Mouse (Mus musculus): ENCODE measurements at regions not wholly inside any gene's neighbourhood (a gene's known extent, or its start where the extent isn't known, plus 50 kb on each side); places are given as distances from the start of the nearest gene placed in this dataset.

DNA sequence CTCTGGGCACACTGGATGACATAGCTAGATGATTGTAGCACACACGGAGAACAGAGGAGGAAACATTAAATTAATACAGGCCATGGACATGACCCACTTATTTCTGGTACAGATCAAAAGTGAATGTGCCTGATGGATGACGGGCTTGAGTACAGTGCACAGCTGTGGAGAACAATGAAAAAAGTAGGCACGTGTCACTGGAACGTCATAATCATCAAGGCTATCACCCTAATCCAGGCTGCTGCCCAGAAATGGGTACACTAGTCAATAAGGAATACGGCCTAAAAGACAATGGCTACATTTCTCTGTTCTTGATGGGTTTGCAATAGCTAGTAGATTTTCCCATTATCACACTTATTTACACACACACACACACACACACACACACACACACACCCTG is 118.3 kb upstream of the Prdm1 start:
- TF ChIP-seq TAL1 (IDR thresholded peaks at IDR 0.05; ENCODE audit: low read length) (no peak), GATA1 (IDR thresholded peaks at IDR 0.05; ENCODE audit: low read length) (no peak)
